Mouse (Mus musculus) embryonic facial prominence, embryonic 13.5 days (tissue): ENCODE results near the gene Limd2. TPM values are rescaled to one million over a fixed set of nuclear protein-coding genes. Genes with fewer than 3 reads are reported as not detected.

Source experiments
- ATAC-seq: fragments of 200-750 bp; cut with Nextera tagmentation; 2 replicates; pipeline ENCODE4 v1.8.0; 2017; ENCODE audit warnings: low read depth; ENCODE audit not compliant: insufficient number of reproducible peaks, insufficient read depth, low FRiP score, low TSS enrichment
- H3K27ac ChIP-seq: fragments of 300-500 bp; sonication (generic); 2 replicates; pipeline ENCODE4 v1.5.1; 2015; ENCODE audit warnings: moderate library complexity, mild to moderate bottlenecking, inconsistent platforms
- H3K27me3 ChIP-seq: fragments of 300-500 bp; sonication (generic); 2 replicates; pipeline ENCODE4 v1.6.1; 2015; ENCODE audit warnings: mild to moderate bottlenecking, inconsistent platforms
- H3K36me3 ChIP-seq: fragments of 300-500 bp; sonication (generic); 2 replicates; pipeline ENCODE4 v1.6.1; 2015; ENCODE audit warnings: mild to moderate bottlenecking, inconsistent platforms
- H3K4me1 ChIP-seq: fragments of 300-500 bp; sonication (generic); 2 replicates; pipeline ENCODE4 v1.6.1; 2015; ENCODE audit warnings: inconsistent platforms
- H3K4me2 ChIP-seq: fragments of 300-500 bp; sonication (generic); 2 replicates; pipeline ENCODE4 v1.6.1; 2015; ENCODE audit warnings: moderate library complexity, mild to moderate bottlenecking, inconsistent platforms
- H3K4me3 ChIP-seq: fragments of 300-500 bp; sonication (generic); 2 replicates; pipeline ENCODE4 v1.5.1; 2015; ENCODE audit warnings: mild to moderate bottlenecking, inconsistent platforms
- H3K9ac ChIP-seq: fragments of 300-500 bp; sonication (generic); 2 replicates; pipeline ENCODE4 v1.6.1; 2015; ENCODE audit warnings: mild to moderate bottlenecking, inconsistent platforms
- H3K9me3 ChIP-seq: fragments of 300-500 bp; sonication (generic); 2 replicates; pipeline ENCODE4 v1.6.1; 2016; ENCODE audit warnings: inconsistent platforms
- WGBS: fragments of 180-500 bp; shearing (Covaris S2); methylation state at CpG from one replicate; pipeline ENCODE4 v1.1.7; 2015; ENCODE audit warnings: mixed read lengths; 5-methylcytosine and 5-hydroxymethylcytosine counted together
- polyA plus RNA-seq: library from polyadenylated mRNA; unstranded; fragments of >200 nt; fragmentation: Nextera tagmentation; extraction: Ambion mirVana; gene quantifications from 2 replicates; pipeline ENCODE4 v1.2.1, GENCODE M21; 2015

Limd2 gene
- polyA plus RNA-seq, 1 experiment from 2014 or later = 452 TPM

DNA sequence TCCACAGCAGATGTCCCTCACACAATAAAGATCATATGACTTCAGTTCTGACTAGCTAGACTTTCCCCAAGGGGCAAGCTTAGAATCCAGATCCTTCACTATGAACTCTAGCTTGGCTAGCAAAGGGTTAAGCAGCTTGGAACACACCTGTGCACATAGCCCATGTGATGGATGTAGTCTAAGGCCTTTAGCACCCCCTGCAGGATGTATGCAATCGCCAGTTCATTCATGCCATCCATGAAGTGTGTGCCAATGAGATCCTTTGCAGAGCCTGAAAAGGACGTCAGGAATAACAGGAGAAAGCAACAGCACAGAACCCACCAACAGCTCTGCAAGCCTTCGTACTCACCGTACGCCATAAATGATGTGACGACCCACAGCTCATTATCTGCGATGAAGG, 10.1 kb upstream of the Limd2 start:
- Histone ChIP-seq H3K9me3 (no peaks in the 10 kb centered on the region), H3K4me1 (peaks cover 5% of the 10 kb centered on the region; the same call in 1 of the 2 replicates), H3K27ac (no peak overlapping the region), H3K9ac (no peak overlapping the region), H3K4me2 (no peak overlapping the region), H3K27me3 (no peaks in the 10 kb centered on the region), H3K36me3 (peaks cover 62% of the 10 kb centered on the region), H3K4me3 (no peak overlapping the region)
- no peak for ATAC-seq
- 78% methylated on average over 7 of the region's 7 CpGs for WGBS

DNA sequence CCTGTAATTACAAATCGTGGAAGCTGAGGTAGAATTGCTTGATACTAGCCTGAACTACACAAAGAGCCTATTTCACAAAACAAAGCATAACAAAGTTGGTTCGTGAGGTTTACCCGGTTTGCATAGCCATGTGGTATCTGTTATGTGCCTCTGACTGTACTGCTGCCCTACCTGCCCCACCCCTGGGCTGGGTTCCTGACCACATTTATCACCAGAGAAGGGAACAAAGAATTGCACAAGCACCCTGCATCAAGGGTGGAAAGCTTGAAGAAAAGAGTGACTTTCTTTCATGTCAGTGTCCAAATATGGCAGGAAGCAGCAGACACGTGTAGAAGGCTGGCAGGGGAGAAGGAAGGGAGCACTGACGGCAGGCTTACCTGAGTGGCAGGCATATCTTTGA, 6.8 kb upstream of the Limd2 start:
- no peak overlapping the region; the same call in 1 of the 2 replicates for H3K9ac ChIP-seq
- H3K4me3 ChIP-seq = no peak overlapping the region
- no peaks in the 10 kb centered on the region for H3K9me3 ChIP-seq
- no peak overlapping the region for H3K4me2 ChIP-seq
- WGBS = 62% methylated on average over 5 of the region's 5 CpGs
- no peak for ATAC-seq
- no peaks in the 10 kb centered on the region for H3K4me1 ChIP-seq
- H3K27me3 ChIP-seq = no peaks in the 10 kb centered on the region
- peaks cover 74% of the 10 kb centered on the region for H3K36me3 ChIP-seq
- no peak overlapping the region for H3K27ac ChIP-seq

- ATAC-seq = no peak
- Histone ChIP-seq H3K27me3 (no peaks in the 10 kb centered on the region), H3K4me1 (peaks cover 20% of the 10 kb centered on the region), H3K9ac (no peak overlapping the region), H3K27ac (no peak overlapping the region), H3K9me3 (no peaks in the 10 kb centered on the region), H3K36me3 (peaks cover 57% of the 10 kb centered on the region), H3K4me3 (no peak overlapping the region), H3K4me2 (no peak overlapping the region)
- 93% methylated on average over 16 of the region's 16 CpGs for WGBS
Observed at GRCm38 (mm10) chr11:106164601-106165180, 4.0 kb upstream of the Limd2 start.

DNA sequence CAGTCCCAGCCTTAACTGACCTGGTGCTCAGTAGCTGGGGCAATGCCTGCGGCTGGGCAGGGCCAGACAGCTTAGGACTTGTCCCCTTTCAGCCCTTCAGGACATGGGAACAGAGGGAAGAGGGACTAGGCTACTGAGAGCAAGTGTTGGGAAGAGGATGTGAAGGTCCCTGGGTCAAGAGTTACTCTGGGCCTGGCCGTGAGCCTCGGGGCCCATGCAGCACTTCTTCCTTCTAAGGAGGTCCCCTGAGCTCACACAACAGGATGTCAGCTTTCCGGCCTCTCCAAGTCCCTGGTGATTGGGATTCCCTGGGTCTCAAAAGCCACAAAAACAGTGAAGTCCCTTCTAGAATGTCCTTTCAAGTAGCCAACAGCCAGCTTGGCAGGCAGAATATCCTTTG, 2.9 kb upstream of the Limd2 start:
- Histone ChIP-seq H3K9me3 (no peaks in the 10 kb centered on the region), H3K27ac (no peak overlapping the region; the same call in 1 of the 2 replicates)
- no peak for ATAC-seq

GRCm38 (mm10) chr11:106162237-106162636, 1.6 kb upstream of the Limd2 start:
- H3K27me3 ChIP-seq = no peaks in the 10 kb centered on the region
- no peak overlapping the region for H3K4me3 ChIP-seq
- H3K27ac ChIP-seq = peak overlapping the region; percentile 99
- H3K9me3 ChIP-seq = no peaks in the 10 kb centered on the region
- no peak overlapping the region for H3K4me2 ChIP-seq
- peaks cover 54% of the 10 kb centered on the region for H3K36me3 ChIP-seq
- no peak overlapping the region for H3K9ac ChIP-seq
- peaks cover 40% of the 10 kb centered on the region for H3K4me1 ChIP-seq
- no peak for ATAC-seq
- 66% methylated on average over 2 of the region's 2 CpGs for WGBS

More for the DNA sequence above, 2.9 kb upstream of the Limd2 start:
- WGBS = 75% methylated on average over 4 of the region's 4 CpGs
- Histone ChIP-seq H3K27me3 (no peaks in the 10 kb centered on the region), H3K4me2 (no peak overlapping the region), H3K36me3 (peaks cover 53% of the 10 kb centered on the region), H3K9ac (no peak overlapping the region), H3K4me3 (no peak overlapping the region), H3K4me1 (peaks cover 27% of the 10 kb centered on the region)

- H3K27me3 ChIP-seq = no peaks in the 10 kb centered on the region
- peak overlapping the region; percentile 82 for H3K4me3 ChIP-seq
- H3K4me1 ChIP-seq = peaks cover 54% of the 10 kb centered on the region
- under 1% methylated on average over 76 of the region's 106 CpGs for WGBS
- peak overlapping the region; percentile 99 for H3K27ac ChIP-seq
- H3K9ac ChIP-seq = peak overlapping the region; percentile 98
- H3K4me2 ChIP-seq = peak overlapping the region; percentile 79
- no peaks in the 10 kb centered on the region for H3K9me3 ChIP-seq
- peaks cover 54% of the 10 kb centered on the region for H3K36me3 ChIP-seq
- peak; percentile 72 for ATAC-seq
Observed at GRCm38 (mm10) chr11:106159921-106160840, 479 bp downstream of the Limd2 start.

DNA sequence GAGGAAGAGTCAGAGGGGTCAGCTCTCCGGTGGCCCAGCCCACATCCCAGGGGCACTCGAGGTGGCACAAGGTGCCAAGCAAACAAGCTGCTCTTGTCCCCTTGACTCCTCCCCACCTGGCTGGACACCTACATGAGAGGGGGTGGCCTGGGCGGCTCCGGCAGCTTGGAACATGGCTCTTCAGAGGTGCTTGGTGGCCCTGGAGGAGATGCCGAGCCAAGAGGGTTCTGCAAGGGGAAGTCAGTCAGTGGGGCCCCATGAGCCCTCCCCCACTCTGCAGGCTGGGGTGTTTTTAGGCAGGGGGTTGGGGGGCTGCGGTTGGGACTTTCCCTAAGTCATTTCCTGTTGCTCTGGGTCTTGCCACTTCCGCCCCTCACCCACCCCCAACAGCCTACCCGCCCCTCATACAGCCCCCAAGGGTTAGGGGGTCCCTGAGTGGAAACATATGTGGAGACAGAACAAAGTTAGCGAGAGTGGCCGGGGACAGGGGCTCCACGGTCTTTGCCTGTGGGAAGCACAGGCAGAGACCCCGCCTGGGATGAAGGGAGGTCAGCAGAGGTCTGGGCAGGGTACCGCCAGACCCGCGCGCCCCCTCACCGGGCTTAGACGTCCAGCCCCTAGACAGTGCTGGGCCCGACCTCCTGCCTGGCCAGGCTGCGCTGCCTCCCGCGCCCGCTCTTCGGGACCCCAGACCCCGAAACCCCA, 1.3 kb downstream of the Limd2 start:
- ATAC-seq = peak; percentile 50; the same call in 1 of the 2 replicates
- peaks cover 54% of the 10 kb centered on the region for H3K4me1 ChIP-seq
- no peaks in the 10 kb centered on the region for H3K9me3 ChIP-seq
- peak overlapping the region; percentile 99 for H3K27ac ChIP-seq
- peak overlapping the region; percentile 79 for H3K4me2 ChIP-seq
- WGBS = under 1% methylated on average over 25 of the region's 25 CpGs
- H3K36me3 ChIP-seq = peaks cover 54% of the 10 kb centered on the region
- no peaks in the 10 kb centered on the region for H3K27me3 ChIP-seq
- H3K4me3 ChIP-seq = peak overlapping the region; percentile 82
- H3K9ac ChIP-seq = peak overlapping the region; percentile 98

GRCm38 (mm10) chr11:106158930-106159215, 1.8 kb downstream of the Limd2 start:
- no peak for ATAC-seq
- 24% methylated on average over 9 of the region's 9 CpGs for WGBS

DNA sequence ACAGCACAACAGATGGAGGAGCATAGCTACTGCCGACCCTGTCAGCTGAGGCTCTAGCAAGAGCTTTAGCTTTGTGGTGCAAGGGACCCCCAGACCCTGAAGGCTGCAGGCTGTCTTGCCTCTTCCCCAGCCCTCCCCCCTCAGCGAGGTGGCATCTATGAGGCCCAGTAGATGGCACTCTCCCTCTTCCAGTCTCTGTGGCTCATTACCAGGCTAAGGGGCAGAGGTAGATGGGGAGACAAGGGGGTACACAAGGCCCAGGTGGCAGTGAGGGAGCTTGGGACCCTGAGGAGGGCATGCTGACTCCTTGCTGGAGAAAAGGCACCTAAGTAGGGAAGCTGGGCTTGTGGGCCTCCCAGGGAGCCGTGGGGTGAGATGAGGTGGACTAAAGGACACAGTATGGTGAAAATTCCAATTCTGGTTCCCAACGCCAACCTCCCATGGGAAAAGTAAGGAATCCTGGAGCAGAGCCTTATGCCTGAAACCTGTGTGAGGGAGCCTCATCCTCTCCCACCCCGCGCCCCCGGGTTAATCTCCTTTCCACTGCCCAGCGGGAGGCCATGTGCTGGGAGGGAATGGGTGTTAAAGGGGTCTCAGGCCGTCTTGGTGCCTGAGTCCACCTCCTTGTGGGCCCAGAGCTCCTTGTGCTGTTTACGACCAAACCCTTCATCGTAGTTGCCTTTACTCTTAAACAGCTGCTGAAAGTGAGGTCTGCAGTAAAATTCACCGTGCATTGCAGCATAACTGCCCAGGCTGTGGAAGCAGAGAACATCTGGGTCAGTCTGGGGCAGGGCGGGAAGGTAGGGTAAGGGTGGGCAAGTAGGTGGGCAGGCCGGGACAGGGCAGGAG, 2.4 kb downstream of the Limd2 start:
- Histone ChIP-seq H3K36me3 (peaks cover 54% of the 10 kb centered on the region), H3K9me3 (no peaks in the 10 kb centered on the region), H3K4me3 (peak overlapping the region; percentile 82), H3K4me1 (peaks cover 54% of the 10 kb centered on the region), H3K9ac (peak overlapping the region; percentile 98), H3K27me3 (no peaks in the 10 kb centered on the region), H3K4me2 (peak overlapping the region; percentile 79), H3K27ac (peak overlapping the region; percentile 99)
- WGBS = 59% methylated on average over 14 of the region's 14 CpGs
- ATAC-seq = no peak

More at GRCm38 (mm10) chr11:106158930-106159215, 1.8 kb downstream of the Limd2 start:
- H3K4me2 ChIP-seq = peak overlapping the region; percentile 79
- peak overlapping the region; percentile 98 for H3K9ac ChIP-seq
- peak overlapping the region; percentile 82 for H3K4me3 ChIP-seq
- H3K27me3 ChIP-seq = no peaks in the 10 kb centered on the region
- H3K27ac ChIP-seq = peak overlapping the region; percentile 99
- peaks cover 54% of the 10 kb centered on the region for H3K36me3 ChIP-seq
- no peaks in the 10 kb centered on the region for H3K9me3 ChIP-seq
- peaks cover 54% of the 10 kb centered on the region for H3K4me1 ChIP-seq

DNA sequence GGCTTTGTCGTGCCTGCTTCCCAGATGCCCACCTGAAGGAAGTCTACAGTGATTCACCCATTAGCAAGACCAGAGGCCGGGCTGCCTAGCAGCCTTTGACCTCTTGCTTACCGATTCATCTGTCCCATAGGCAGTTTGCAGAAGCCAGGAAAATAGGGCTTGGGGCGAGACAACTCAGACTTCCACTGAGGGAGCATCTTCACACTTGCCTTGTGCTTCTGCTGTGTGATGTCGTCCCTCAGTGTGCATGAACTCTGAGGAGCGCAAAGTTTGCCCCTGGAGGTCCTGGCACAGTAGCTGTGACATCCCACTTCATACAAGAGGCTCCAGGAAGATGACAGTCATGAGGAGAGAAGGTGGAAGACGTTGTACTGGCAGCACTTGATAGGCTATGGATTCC, 3.5 kb downstream of the Limd2 start:
- no peak overlapping the region for H3K4me2 ChIP-seq

DNA sequence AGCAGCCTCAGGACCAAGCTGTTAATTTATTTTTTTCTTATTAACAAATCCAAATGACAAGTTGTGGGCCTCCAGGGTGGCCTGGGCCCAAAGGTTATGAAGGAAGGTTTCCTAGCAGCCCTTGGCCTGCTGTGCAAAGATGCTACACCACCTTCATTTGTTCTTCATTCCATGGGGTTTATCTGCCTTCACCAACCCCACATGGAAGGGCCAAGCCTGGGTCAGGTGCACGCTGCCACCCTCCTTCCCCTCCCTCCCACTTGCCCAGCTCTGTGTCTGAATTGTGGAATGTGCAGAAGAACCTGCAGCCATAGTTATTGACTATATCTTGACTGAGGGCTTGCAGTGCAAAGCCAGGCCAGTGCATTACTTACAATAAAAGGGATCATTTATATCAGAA, 4.4 kb downstream of the Limd2 start:
- peaks cover 43% of the 10 kb centered on the region for H3K4me1 ChIP-seq
- H3K27me3 ChIP-seq = no peaks in the 10 kb centered on the region
- ATAC-seq = no peak
- no peak overlapping the region for H3K4me2 ChIP-seq
- 83% methylated on average over 1 of the region's 1 CpGs for WGBS
- no peak overlapping the region for H3K9ac ChIP-seq
- H3K4me3 ChIP-seq = peak overlapping the region; percentile 1; the same call in 1 of the 2 replicates
- H3K36me3 ChIP-seq = peaks cover 71% of the 10 kb centered on the region
- peak overlapping the region; percentile 48; the same call in 1 of the 2 replicates for H3K27ac ChIP-seq
- H3K9me3 ChIP-seq = no peaks in the 10 kb centered on the region

More for the DNA sequence above, 3.5 kb downstream of the Limd2 start:
- Histone ChIP-seq H3K9ac (0 out of 2 replicates have a peak overlapping the region, but pooled peaks have one; percentile 41), H3K27me3 (no peaks in the 10 kb centered on the region), H3K36me3 (peaks cover 62% of the 10 kb centered on the region), H3K27ac (peak overlapping the region; percentile 33; the same call in 1 of the 2 replicates), H3K4me3 (no peak overlapping the region), H3K4me1 (peaks cover 52% of the 10 kb centered on the region), H3K9me3 (no peaks in the 10 kb centered on the region)
- WGBS = 88% methylated on average over 7 of the region's 7 CpGs
- ATAC-seq = no peak
